Mouse (Mus musculus): ENCODE data around the gene Cpsf6. TPM values are rescaled to one million over a fixed set of nuclear protein-coding genes. Genes with fewer than 3 reads are reported as not detected.
A peak's percentile ranks its signal among the peaks of the same experiment; 100 is the strongest.

Cpsf6 gene
- polyA plus RNA-seq, 1 experiment from 2014 or later = 53.6 TPM

- ATAC-seq (ENCODE audit: low FRiP score, low TSS enrichment) = 0 out of 2 replicates have a peak, but pooled peaks have one; percentile 38
- TF ChIP-seq EP300 (optimal IDR thresholded peaks at IDR 0.05) (no peak), CTCF (IDR thresholded peaks at IDR 0.05; ENCODE audit: low read depth) (no peak)
- H3K9ac ChIP-seq (ENCODE audit: low read length) = no peak overlapping the region
- no peak for DNase-seq (ENCODE audit: low spot score)
- 27% methylated on average over 4 of the region's 4 CpGs for WGBS
- H3K9me3 ChIP-seq (ENCODE audit: control insufficient read depth, low read length) = no peaks in the 10 kb centered on the region
- H3K36me3 ChIP-seq (ENCODE audit: control insufficient read depth, insufficient read depth, low read length) = no peaks in the 10 kb centered on the region
- H3K27ac ChIP-seq (replicated peaks) = no peak overlapping the region
- H3K4me2 ChIP-seq (replicated peaks; ENCODE audit: low read depth) = 0 out of 2 replicates have a peak overlapping the region, but pooled peaks have one; percentile 2
- no peaks in the 10 kb centered on the region for H3K27me3 ChIP-seq (ENCODE audit: control insufficient read depth, insufficient read depth, low read length)
- H3K4me1 ChIP-seq (replicated peaks; ENCODE audit: control insufficient read depth, insufficient read depth) = no peaks in the 10 kb centered on the region
- H3K4me3 ChIP-seq (ENCODE audit: low read depth, low read length) = no peak overlapping the region
Measured at GRCm38 (mm10) chr10:117335649-117336048, 44.2 kb downstream of the Cpsf6 start.

GRCm38 (mm10) chr10:117330521-117330920 lies 49.3 kb downstream of the Cpsf6 start:
- no peaks in the 10 kb centered on the region for H3K4me1 ChIP-seq (replicated peaks; ENCODE audit: control insufficient read depth, insufficient read depth)
- DNase-seq (ENCODE audit: low spot score) = peak; percentile 30
- WGBS = 76% methylated on average over 5 of the region's 5 CpGs

GRCm38 (mm10) chr10:117323782-117324181 lies 56.0 kb downstream of the Cpsf6 start:
- no peak for ATAC-seq (ENCODE audit: low FRiP score, low TSS enrichment)
- Histone ChIP-seq H3K4me2 (replicated peaks; ENCODE audit: low read depth) (no peak overlapping the region), H3K4me1 (replicated peaks; ENCODE audit: control insufficient read depth, insufficient read depth) (no peaks in the 10 kb centered on the region), H3K27ac (replicated peaks) (no peak overlapping the region), H3K4me3 (ENCODE audit: low read depth, low read length) (no peak overlapping the region), H3K27me3 (ENCODE audit: control insufficient read depth, insufficient read depth, low read length) (no peaks in the 10 kb centered on the region), H3K36me3 (ENCODE audit: control insufficient read depth, insufficient read depth, low read length) (no peaks in the 10 kb centered on the region), H3K9ac (ENCODE audit: low read length) (no peak overlapping the region), H3K9me3 (ENCODE audit: control insufficient read depth, low read length) (no peaks in the 10 kb centered on the region)
- TF ChIP-seq EP300 (optimal IDR thresholded peaks at IDR 0.05) (no peak), CTCF (IDR thresholded peaks at IDR 0.05; ENCODE audit: low read depth) (no peak)
- DNase-seq (ENCODE audit: low spot score) = no peak
- WGBS = 89% methylated on average over 7 of the region's 7 CpGs

More at GRCm38 (mm10) chr10:117330521-117330920, 49.3 kb downstream of the Cpsf6 start:
- TF ChIP-seq CTCF (IDR thresholded peaks at IDR 0.05; ENCODE audit: low read depth) (peak; percentile 75), EP300 (optimal IDR thresholded peaks at IDR 0.05) (no peak)
- Histone ChIP-seq H3K36me3 (ENCODE audit: control insufficient read depth, insufficient read depth, low read length) (no peaks in the 10 kb centered on the region), H3K4me3 (ENCODE audit: low read depth, low read length) (no peak overlapping the region), H3K4me2 (replicated peaks; ENCODE audit: low read depth) (no peak overlapping the region), H3K9ac (ENCODE audit: low read length) (no peak overlapping the region), H3K9me3 (ENCODE audit: control insufficient read depth, low read length) (no peaks in the 10 kb centered on the region), H3K27me3 (ENCODE audit: control insufficient read depth, insufficient read depth, low read length) (no peaks in the 10 kb centered on the region), H3K27ac (replicated peaks) (no peak overlapping the region)
- ATAC-seq (ENCODE audit: low FRiP score, low TSS enrichment) = no peak

DNA sequence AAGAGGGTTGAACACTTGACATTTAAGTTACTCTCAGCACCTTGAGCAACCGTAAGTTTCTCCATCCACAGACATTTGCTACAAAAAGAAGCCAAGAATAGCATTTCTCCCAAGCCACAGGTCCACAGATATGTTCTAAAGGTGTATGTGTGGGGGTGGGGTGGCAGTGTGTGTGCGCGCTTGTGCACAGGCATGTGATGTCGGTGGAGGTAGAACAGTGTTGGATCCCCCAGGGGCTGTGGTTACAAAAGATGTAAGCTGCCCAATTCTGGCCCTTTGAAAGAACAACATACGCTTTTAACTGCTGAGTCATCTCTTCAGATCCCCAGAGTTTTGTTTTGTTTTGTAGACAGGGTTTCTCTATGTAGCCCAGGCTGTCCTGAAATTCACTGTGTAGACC lies 57.2 kb downstream of the Cpsf6 start:
- no peaks in the 10 kb centered on the region for H3K27me3 ChIP-seq (ENCODE audit: control insufficient read depth, insufficient read depth, low read length)
- H3K9ac ChIP-seq (ENCODE audit: low read length) = no peak overlapping the region
- no peak overlapping the region for H3K4me2 ChIP-seq (replicated peaks; ENCODE audit: low read depth)
- 91% methylated on average over 5 of the region's 5 CpGs for WGBS
- TF ChIP-seq EP300 (optimal IDR thresholded peaks at IDR 0.05) (no peak), CTCF (IDR thresholded peaks at IDR 0.05; ENCODE audit: low read depth) (no peak)
- no peaks in the 10 kb centered on the region for H3K36me3 ChIP-seq (ENCODE audit: control insufficient read depth, insufficient read depth, low read length)
- H3K4me1 ChIP-seq (replicated peaks; ENCODE audit: control insufficient read depth, insufficient read depth) = no peaks in the 10 kb centered on the region
- H3K27ac ChIP-seq (replicated peaks) = no peak overlapping the region
- DNase-seq (ENCODE audit: low spot score) (no peak), ATAC-seq (ENCODE audit: low FRiP score, low TSS enrichment) (no peak)
- H3K9me3 ChIP-seq (ENCODE audit: control insufficient read depth, low read length) = no peaks in the 10 kb centered on the region
- no peak overlapping the region for H3K4me3 ChIP-seq (ENCODE audit: low read depth, low read length)

DNA sequence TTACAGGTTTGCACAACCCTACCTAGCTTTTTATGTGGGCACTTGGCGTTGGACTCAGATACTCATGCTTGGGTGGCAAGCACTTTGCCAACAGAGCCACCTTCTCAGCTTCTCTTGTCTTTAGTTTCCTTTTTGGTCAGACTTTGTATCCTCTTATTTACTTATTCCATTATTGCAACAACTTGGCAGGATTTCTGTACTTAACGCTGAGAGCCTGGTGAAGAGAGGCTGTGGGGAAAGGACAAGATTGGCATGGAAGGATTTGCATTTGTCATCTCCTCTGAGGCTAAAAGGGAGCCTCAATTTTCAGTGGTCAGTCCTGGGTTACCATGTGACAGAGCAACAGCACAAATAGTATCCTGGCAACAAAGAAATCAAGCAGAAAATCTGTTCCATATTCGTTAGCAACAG lies 59.2 kb downstream of the Cpsf6 start:
- Histone ChIP-seq H3K4me3 (ENCODE audit: low read depth, low read length) (no peak overlapping the region), H3K9ac (ENCODE audit: low read length) (no peak overlapping the region), H3K4me2 (replicated peaks; ENCODE audit: low read depth) (no peak overlapping the region), H3K4me1 (replicated peaks; ENCODE audit: control insufficient read depth, insufficient read depth) (no peaks in the 10 kb centered on the region), H3K27me3 (ENCODE audit: control insufficient read depth, insufficient read depth, low read length) (no peaks in the 10 kb centered on the region), H3K27ac (replicated peaks) (no peak overlapping the region), H3K9me3 (ENCODE audit: control insufficient read depth, low read length) (no peaks in the 10 kb centered on the region), H3K36me3 (ENCODE audit: control insufficient read depth, insufficient read depth, low read length) (no peaks in the 10 kb centered on the region)
- TF ChIP-seq EP300 (optimal IDR thresholded peaks at IDR 0.05) (no peak), CTCF (IDR thresholded peaks at IDR 0.05; ENCODE audit: low read depth) (no peak)
- 71% methylated on average over 3 of the region's 3 CpGs for WGBS
- DNase-seq (ENCODE audit: low spot score) = no peak
- ATAC-seq (ENCODE audit: low FRiP score, low TSS enrichment) = no peak

DNA sequence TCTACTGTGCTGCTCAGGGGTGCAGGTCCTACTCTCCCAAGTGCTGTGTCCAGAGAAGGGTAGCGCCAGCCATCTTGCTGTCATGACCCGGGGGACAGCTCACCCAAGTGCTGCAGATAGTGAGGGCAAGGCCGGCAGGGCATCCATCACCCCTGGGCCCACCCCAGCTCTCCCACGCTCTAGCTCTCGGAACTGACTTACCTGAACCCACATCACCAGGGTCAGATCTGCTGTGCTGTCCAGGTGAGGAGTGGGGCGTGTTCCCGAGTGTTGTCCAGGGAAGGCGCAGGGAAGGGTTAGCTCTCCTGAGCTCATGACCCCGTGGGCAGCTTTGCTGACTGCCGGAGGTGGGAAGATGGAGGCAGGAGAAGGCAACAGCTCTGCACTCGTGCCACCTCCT lies 63.4 kb downstream of the Cpsf6 start:
- WGBS = 87% methylated on average over 11 of the region's 11 CpGs
- ATAC-seq (ENCODE audit: low FRiP score, low TSS enrichment) (no peak), DNase-seq (ENCODE audit: low spot score) (no peak)
- Histone ChIP-seq H3K4me3 (ENCODE audit: low read depth, low read length) (no peak overlapping the region), H3K4me2 (replicated peaks; ENCODE audit: low read depth) (no peak overlapping the region), H3K36me3 (ENCODE audit: control insufficient read depth, insufficient read depth, low read length) (no peaks in the 10 kb centered on the region), H3K4me1 (replicated peaks; ENCODE audit: control insufficient read depth, insufficient read depth) (no peaks in the 10 kb centered on the region), H3K27ac (replicated peaks) (no peak overlapping the region), H3K27me3 (ENCODE audit: control insufficient read depth, insufficient read depth, low read length) (no peaks in the 10 kb centered on the region), H3K9me3 (ENCODE audit: control insufficient read depth, low read length) (no peaks in the 10 kb centered on the region), H3K9ac (ENCODE audit: low read length) (no peak overlapping the region)
- TF ChIP-seq EP300 (optimal IDR thresholded peaks at IDR 0.05) = no peak
- no peak for TF ChIP-seq CTCF (IDR thresholded peaks at IDR 0.05; ENCODE audit: low read depth)

All from stomach, postnatal 0 days (tissue).